Mouse (Mus musculus): Measurements from ENCODE around the gene Kcnk7. TPM values are rescaled to one million over a fixed set of nuclear protein-coding genes. Genes with fewer than 3 reads are reported as not detected.

Gene Kcnk7
- total RNA-seq, 2 experiments from 2014 or later, result not detected

GRCm38 (mm10) chr19:5742241-5742641, 38.1 kb downstream of the Kcnk7 start:
- intact Hi-C loops (cut with DNase I), result no loop called here

GRCm38 (mm10) chr19:5743576-5743975, 39.4 kb downstream of the Kcnk7 start:
- intact Hi-C loops (cut with DNase I), result no loop called here

More at GRCm38 (mm10) chr19:5742241-5742641, 38.1 kb downstream of the Kcnk7 start:
- DNase-seq (ENCODE audit: low spot score), result no peak

GRCm38 (mm10) chr19:5745756-5746710, 41.9 kb downstream of the Kcnk7 start:
- intact Hi-C loops (cut with DNase I), result no loop called here

More at GRCm38 (mm10) chr19:5743576-5743975, 39.4 kb downstream of the Kcnk7 start:
- DNase-seq (ENCODE audit: low spot score), result no peak

GRCm38 (mm10) chr19:5746907-5747363, 42.8 kb downstream of the Kcnk7 start:
- DNase-seq (ENCODE audit: low spot score), result no peak
- intact Hi-C loops (cut with DNase I), result no loop called here

More at GRCm38 (mm10) chr19:5745756-5746710, 41.9 kb downstream of the Kcnk7 start:
- DNase-seq (ENCODE audit: low spot score), result no peak

- intact Hi-C loops (cut with DNase I), result no loop called here
- DNase-seq (ENCODE audit: low spot score), result no peak
Observed at GRCm38 (mm10) chr19:5749476-5749875, 45.3 kb downstream of the Kcnk7 start.

GRCm38 (mm10) chr19:5750951-5751350, 46.8 kb downstream of the Kcnk7 start:
- intact Hi-C loops (cut with DNase I), result no loop called here
- DNase-seq (ENCODE audit: low spot score), result no peak

- no peak for DNase-seq (ENCODE audit: low spot score)
- intact Hi-C loops (cut with DNase I), result no loop called here
Observed at GRCm38 (mm10) chr19:5751742-5752141, 47.6 kb downstream of the Kcnk7 start.

- no peak for DNase-seq (ENCODE audit: low spot score)
- intact Hi-C loops (cut with DNase I), result no loop called here
Observed at GRCm38 (mm10) chr19:5756321-5756985, 52.3 kb downstream of the Kcnk7 start.

Small RNA genes lying within 50 kb of the gene (microRNA-seq; reads per million reads assigned to microRNA genes)
- not detected for gene Mir6987

Other genes starting within 250 kb of the Kcnk7 start
- gene Ccdc85b, start 246.5 kb upstream of the Kcnk7 start, total RNA-seq (2021), result 10 to 100 TPM in 1 of 2 experiments, 1 to 10 TPM in 1; 7.8 to 11.9 TPM
- gene Fibp, start 243.8 kb upstream of the Kcnk7 start, total RNA-seq (2021), result 10 to 100 TPM; 45.5 to 51.0 TPM
- gene Ctsw, start 235.9 kb upstream of the Kcnk7 start, total RNA-seq (2021), result under 1 TPM in 1 of 2 experiments, not detected in 1; 0.45 TPM
- gene Efemp2, start 230.4 kb upstream of the Kcnk7 start, total RNA-seq (2021), result 10 to 100 TPM in 1 of 2 experiments, 1 to 10 TPM in 1; 9.9 to 10.3 TPM
- 10 to 100 TPM; 21.0 to 21.5 TPM for gene Mus81, start 216.0 kb upstream of the Kcnk7 start, total RNA-seq (2021)
- gene Cfl1, start 213.9 kb upstream of the Kcnk7 start, total RNA-seq (2021), result 100 to 1,000 TPM; 209 to 212 TPM
- gene 1700020D05Rik, start 200.6 kb upstream of the Kcnk7 start, total RNA-seq (2021), result 1 to 10 TPM in 1 of 2 experiments, under 1 TPM in 1; 0.78 to 1.0 TPM
- gene Snx32, start 193.8 kb upstream of the Kcnk7 start, total RNA-seq (2021), result 1 to 10 TPM; 6.2 to 8.1 TPM
- gene Ovol1, start 143.7 kb upstream of the Kcnk7 start, total RNA-seq (2021), result not detected
- gene Ap5b1, start 136.3 kb upstream of the Kcnk7 start, total RNA-seq (2021), result 1 to 10 TPM; 3.0 to 3.2 TPM
- 10 to 100 TPM; 43.7 to 49.7 TPM for gene Rnaseh2c, start 102.5 kb upstream of the Kcnk7 start, total RNA-seq (2021)
- gene Kat5, start 94.1 kb upstream of the Kcnk7 start, total RNA-seq (2021), result 10 to 100 TPM; 24.8 to 26.5 TPM
- gene Rela, start 66.9 kb upstream of the Kcnk7 start, total RNA-seq (2021), result 10 to 100 TPM; 22.7 to 29.9 TPM
- 10 to 100 TPM; 23.3 to 31.3 TPM for gene Sipa1, start 40.7 kb upstream of the Kcnk7 start, total RNA-seq (2021)
- gene Map3k11, start 15.6 kb upstream of the Kcnk7 start, total RNA-seq (2021), result 10 to 100 TPM; 24.0 to 30.4 TPM
- 10 to 100 TPM; 17.8 to 18.0 TPM for gene Pcnx3, start 15.5 kb upstream of the Kcnk7 start, total RNA-seq (2021)
- gene Ehbp1l1, start 21.9 kb downstream of the Kcnk7 start, total RNA-seq (2021), result 100 to 1,000 TPM; 140 to 149 TPM
- 10 to 100 TPM; 29.5 to 31.5 TPM for gene Fam89b, start 25.3 kb downstream of the Kcnk7 start, total RNA-seq (2021)
- gene Ltbp3, start 36.5 kb downstream of the Kcnk7 start, total RNA-seq (2021), result 10 to 100 TPM; 36.6 to 37.2 TPM
- gene Scyl1, start 67.1 kb downstream of the Kcnk7 start, total RNA-seq (2021), result 10 to 100 TPM; 63.5 to 64.1 TPM
- 10 to 100 TPM in 1 of 2 experiments, 1 to 10 TPM in 1; 8.9 to 11.1 TPM for gene Frmd8, start 170.9 kb downstream of the Kcnk7 start, total RNA-seq (2021)
- 1 to 10 TPM; 3.5 to 4.1 TPM for gene Slc25a45, start 173.4 kb downstream of the Kcnk7 start, total RNA-seq (2021)
- under 1 TPM; 0.22 to 0.68 TPM for gene Tigd3, start 189.8 kb downstream of the Kcnk7 start, total RNA-seq (2021)
- gene Dpf2, start 208.6 kb downstream of the Kcnk7 start, total RNA-seq (2021), result 10 to 100 TPM; 87.4 to 96.1 TPM
- gene Cdc42ep2, start 220.4 kb downstream of the Kcnk7 start, total RNA-seq (2021), result 1 to 10 TPM; 9.1 to 9.8 TPM